Comparison of ENCODE assay signal across 30 mouse cellular contexts in the genomic region with DNA sequence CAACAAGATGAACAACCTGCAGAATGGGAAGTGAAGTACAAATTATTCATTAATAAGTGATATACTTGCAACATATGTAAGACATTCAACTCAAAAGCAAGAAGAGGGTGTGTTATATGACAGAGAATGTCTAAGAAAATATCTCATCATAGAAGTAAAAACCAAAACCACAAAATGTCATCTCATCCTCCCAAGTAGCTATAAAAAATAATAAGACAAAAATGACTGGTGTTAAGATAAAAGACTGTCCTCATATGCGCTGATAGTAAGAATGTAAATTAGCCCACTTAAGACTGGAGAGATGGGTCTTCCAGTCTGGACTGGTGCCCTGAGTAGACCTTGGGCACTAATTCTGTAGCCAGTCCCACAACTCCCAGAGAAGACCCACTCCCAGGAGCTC.
"Had no signal": no experiment of that assay in that cellular context is flagged by ENCODE, and none has a peak within 500 bp of the region (broad histone marks: within the 10 kb centered on the region; RNA-seq: fewer than 3 reads in every experiment).

No protein-coding gene starts in this region.

- H3K36me3 ChIP-seq: limb, embryonic 12.5 days; limb, embryonic 13.5 days; limb, embryonic 15.5 days; liver, embryonic 13.5 days; liver, embryonic 15.5 days; lung, embryonic 15.5 days; midbrain, embryonic 12.5 days; midbrain, embryonic 13.5 days; midbrain, embryonic 15.5 days had no signal

- H3K4me1 ChIP-seq: limb, embryonic 10.5 days; limb, embryonic 12.5 days; limb, embryonic 13.5 days; limb, embryonic 15.5 days; liver, embryonic 12.5 days; liver, embryonic 13.5 days; liver, embryonic 15.5 days; lung, embryonic 15.5 days; midbrain, embryonic 10.5 days; midbrain, embryonic 12.5 days; midbrain, embryonic 13.5 days; midbrain, embryonic 15.5 days had no signal

- H3K9me3 ChIP-seq: limb, embryonic 10.5 days; limb, embryonic 12.5 days; limb, embryonic 13.5 days; limb, embryonic 15.5 days; liver, embryonic 12.5 days; liver, embryonic 13.5 days; liver, embryonic 15.5 days; lung, embryonic 15.5 days; megakaryocyte, embryonic 14.5 days; midbrain, embryonic 10.5 days; midbrain, embryonic 12.5 days; midbrain, embryonic 13.5 days; midbrain, embryonic 15.5 days had no signal

- H3K27ac ChIP-seq: left cerebral cortex, adult 2 months; limb, embryonic 10.5 days; limb, embryonic 12.5 days; limb, embryonic 13.5 days; limb, embryonic 15.5 days; liver, embryonic 12.5 days; liver, embryonic 13.5 days; liver, embryonic 14.5 days; liver, embryonic 15.5 days; lung, embryonic 15.5 days; macrophage; midbrain, embryonic 10.5 days; midbrain, embryonic 12.5 days; midbrain, embryonic 13.5 days; midbrain, embryonic 15.5 days had no signal

- H3K9ac ChIP-seq: limb, embryonic 12.5 days; limb, embryonic 13.5 days; limb, embryonic 15.5 days; liver, embryonic 12.5 days; liver, embryonic 13.5 days; liver, embryonic 14.5 days; liver, embryonic 15.5 days; liver, postnatal 0 days; lung, embryonic 14.5 days; lung, embryonic 15.5 days; midbrain, embryonic 12.5 days; midbrain, embryonic 13.5 days; midbrain, embryonic 15.5 days had no signal

- DNase-seq: left cerebral cortex, postnatal 4 days; liver; liver, embryonic 13.5 days; liver, postnatal 0 days; lung, adult 18-20 months; lung, adult 2 months; lung, embryonic 14.5 days; lung, postnatal 10 days; lung, postnatal 14 days; lung, postnatal 36 days; lung, postnatal 4 days; midbrain, embryonic 14.5 days had no signal

- H3K4me3 ChIP-seq: left cerebral cortex, adult 2 months; limb, embryonic 10.5 days; limb, embryonic 12.5 days; limb, embryonic 13.5 days; limb, embryonic 15.5 days; liver, embryonic 12.5 days; liver, embryonic 13.5 days; liver, embryonic 15.5 days; lung, embryonic 15.5 days; megakaryocyte, embryonic 14.5 days; midbrain, embryonic 10.5 days; midbrain, embryonic 12.5 days; midbrain, embryonic 13.5 days; midbrain, embryonic 15.5 days; myocyte had no signal

- H3K27me3 ChIP-seq: limb, embryonic 12.5 days; limb, embryonic 13.5 days; limb, embryonic 15.5 days; liver, embryonic 12.5 days; liver, embryonic 13.5 days; liver, embryonic 15.5 days; lung, embryonic 15.5 days; megakaryocyte, embryonic 14.5 days; midbrain, embryonic 12.5 days; midbrain, embryonic 13.5 days; midbrain, embryonic 15.5 days had no signal

- ATAC-seq: liver, embryonic 12.5 days; liver, postnatal 0 days; lung, postnatal 0 days; midbrain, embryonic 13.5 days; midbrain, embryonic 15.5 days; midbrain, embryonic 16.5 days had no signal
